Mouse (Mus musculus): ENCODE results near the gene Ffar4. TPM values are rescaled to one million over a fixed set of nuclear protein-coding genes. Genes with fewer than 3 reads are reported as not detected.
A peak's percentile ranks its signal among the peaks of the same experiment; 100 is the strongest.

The Ffar4 gene
- polyA plus RNA-seq, 1 experiment from 2014 or later = 8.8 TPM

- Histone ChIP-seq H3K27me3 (ENCODE audit: insufficient read depth, low read length) (no peaks in the 10 kb centered on the region), H3K27ac (ENCODE audit: low read depth) (no peak overlapping the region), H3K36me3 (replicated peaks; ENCODE audit: insufficient read depth, low read length) (no peaks in the 10 kb centered on the region; the same call in 1 of the 2 replicates), H3K9me3 (ENCODE audit: low read length) (no peaks in the 10 kb centered on the region), H3K4me3 (ENCODE audit: low read depth, low read length) (no peak overlapping the region), H3K4me1 (ENCODE audit: insufficient read depth) (no peaks in the 10 kb centered on the region), H3K9ac (replicated peaks) (no peak overlapping the region), H3K4me2 (ENCODE audit: low read depth, low read length) (no peak overlapping the region)
- no peak for ATAC-seq
- no peak for TF ChIP-seq EP300 (IDR thresholded peaks at IDR 0.05; ENCODE audit: low read depth)
- no peak for TF ChIP-seq CTCF (IDR thresholded peaks at IDR 0.05; ENCODE audit: low read depth)
- WGBS (ENCODE audit: insufficient replicate concordance) = 70% methylated on average over 8 of the region's 8 CpGs
- DNase-seq = no peak
Measured at GRCm38 (mm10) chr19:38111056-38111455, 14.2 kb downstream of the Ffar4 start.

- peaks cover 3% of the 10 kb centered on the region; the same call in 1 of the 2 replicates for H3K36me3 ChIP-seq (replicated peaks; ENCODE audit: insufficient read depth, low read length)
- no peaks in the 10 kb centered on the region for H3K9me3 ChIP-seq (ENCODE audit: low read length)
- H3K4me3 ChIP-seq (ENCODE audit: low read depth, low read length) = no peak overlapping the region
- H3K4me2 ChIP-seq (ENCODE audit: low read depth, low read length) = no peak overlapping the region
- no peak overlapping the region for H3K9ac ChIP-seq (replicated peaks)
- no peaks in the 10 kb centered on the region for H3K27me3 ChIP-seq (ENCODE audit: insufficient read depth, low read length)
- no peak overlapping the region; the same call in 1 of the 2 replicates for H3K27ac ChIP-seq (ENCODE audit: low read depth)
- ATAC-seq (no peak), DNase-seq (no peak)
- WGBS (ENCODE audit: insufficient replicate concordance) = 53% methylated on average over 4 of the region's 4 CpGs
- H3K4me1 ChIP-seq (ENCODE audit: insufficient read depth) = no peaks in the 10 kb centered on the region
- TF ChIP-seq EP300 (IDR thresholded peaks at IDR 0.05; ENCODE audit: low read depth) = no peak
- no peak for TF ChIP-seq CTCF (IDR thresholded peaks at IDR 0.05; ENCODE audit: low read depth)
Measured at GRCm38 (mm10) chr19:38112575-38112974, 15.7 kb downstream of the Ffar4 start.

GRCm38 (mm10) chr19:38114834-38115491 is 18.1 kb downstream of the Ffar4 start:
- DNase-seq = peak; percentile 42
- peaks cover 3% of the 10 kb centered on the region for H3K36me3 ChIP-seq (replicated peaks; ENCODE audit: insufficient read depth, low read length)
- H3K4me3 ChIP-seq (ENCODE audit: low read depth, low read length) = no peak overlapping the region
- no peak for TF ChIP-seq EP300 (IDR thresholded peaks at IDR 0.05; ENCODE audit: low read depth)
- no peak for TF ChIP-seq CTCF (IDR thresholded peaks at IDR 0.05; ENCODE audit: low read depth)
- ATAC-seq = peak; percentile 62
- no peaks in the 10 kb centered on the region for H3K4me1 ChIP-seq (ENCODE audit: insufficient read depth)
- H3K27ac ChIP-seq (ENCODE audit: low read depth) = no peak overlapping the region; the same call in 1 of the 2 replicates
- H3K9me3 ChIP-seq (ENCODE audit: low read length) = no peaks in the 10 kb centered on the region
- no peak overlapping the region for H3K4me2 ChIP-seq (ENCODE audit: low read depth, low read length)
- WGBS (ENCODE audit: insufficient replicate concordance) = 67% methylated on average over 7 of the region's 7 CpGs
- H3K27me3 ChIP-seq (ENCODE audit: insufficient read depth, low read length) = no peaks in the 10 kb centered on the region
- H3K9ac ChIP-seq (replicated peaks) = no peak overlapping the region

GRCm38 (mm10) chr19:38120123-38120760 is 23.4 kb downstream of the Ffar4 start:
- peak overlapping the region; percentile 69 for H3K4me2 ChIP-seq (ENCODE audit: low read depth, low read length)
- peak overlapping the region; percentile 100 for H3K27ac ChIP-seq (ENCODE audit: low read depth)
- no peak overlapping the region for H3K9ac ChIP-seq (replicated peaks)
- H3K4me3 ChIP-seq (ENCODE audit: low read depth, low read length) = 0 out of 2 replicates have a peak overlapping the region, but pooled peaks have one; percentile 9
- peaks cover 3% of the 10 kb centered on the region for H3K36me3 ChIP-seq (replicated peaks; ENCODE audit: insufficient read depth, low read length)
- H3K27me3 ChIP-seq (ENCODE audit: insufficient read depth, low read length) = peaks cover 10% of the 10 kb centered on the region; the same call in 1 of the 2 replicates
- H3K9me3 ChIP-seq (ENCODE audit: low read length) = no peaks in the 10 kb centered on the region
- peak; percentile 63 for DNase-seq
- peak; percentile 49 for ATAC-seq
- no peaks in the 10 kb centered on the region for H3K4me1 ChIP-seq (ENCODE audit: insufficient read depth)
- TF ChIP-seq EP300 (IDR thresholded peaks at IDR 0.05; ENCODE audit: low read depth) = no peak
- no peak for TF ChIP-seq CTCF (IDR thresholded peaks at IDR 0.05; ENCODE audit: low read depth)
- WGBS (ENCODE audit: insufficient replicate concordance) = 70% methylated on average over 5 of the region's 5 CpGs

- DNase-seq = no peak
- no peak for ATAC-seq
- H3K4me3 ChIP-seq (ENCODE audit: low read depth, low read length) = peak overlapping the region; percentile 46
- peaks cover 10% of the 10 kb centered on the region; the same call in 1 of the 2 replicates for H3K27me3 ChIP-seq (ENCODE audit: insufficient read depth, low read length)
- 15% methylated on average over 9 of the region's 9 CpGs for WGBS (ENCODE audit: insufficient replicate concordance)
- no peaks in the 10 kb centered on the region for H3K9me3 ChIP-seq (ENCODE audit: low read length)
- peaks cover 3% of the 10 kb centered on the region; the same call in 1 of the 2 replicates for H3K4me1 ChIP-seq (ENCODE audit: insufficient read depth)
- TF ChIP-seq CTCF (IDR thresholded peaks at IDR 0.05; ENCODE audit: low read depth) (no peak), EP300 (IDR thresholded peaks at IDR 0.05; ENCODE audit: low read depth) (no peak)
- no peaks in the 10 kb centered on the region for H3K36me3 ChIP-seq (replicated peaks; ENCODE audit: insufficient read depth, low read length)
- H3K27ac ChIP-seq (ENCODE audit: low read depth) = peak overlapping the region; percentile 100
- H3K4me2 ChIP-seq (ENCODE audit: low read depth, low read length) = peak overlapping the region; percentile 69
- peak overlapping the region; percentile 71 for H3K9ac ChIP-seq (replicated peaks)
Measured at GRCm38 (mm10) chr19:38123921-38124320, 27.1 kb downstream of the Ffar4 start.

Measured in liver, postnatal 0 days (tissue).